Mouse (Mus musculus) fibroblast of lung, adult 2 months (primary cell): ENCODE measurements at regions not wholly inside any gene's neighbourhood (a gene's known extent, or its start where the extent isn't known, plus 50 kb on each side); places are given as distances from the start of the nearest gene placed in this dataset.

Source experiments
- DNase-seq: peaks from one replicate; pipeline ENCODE4 v3.0.0-alpha.2; 2011; ENCODE audit warnings: low read depth

DNA sequence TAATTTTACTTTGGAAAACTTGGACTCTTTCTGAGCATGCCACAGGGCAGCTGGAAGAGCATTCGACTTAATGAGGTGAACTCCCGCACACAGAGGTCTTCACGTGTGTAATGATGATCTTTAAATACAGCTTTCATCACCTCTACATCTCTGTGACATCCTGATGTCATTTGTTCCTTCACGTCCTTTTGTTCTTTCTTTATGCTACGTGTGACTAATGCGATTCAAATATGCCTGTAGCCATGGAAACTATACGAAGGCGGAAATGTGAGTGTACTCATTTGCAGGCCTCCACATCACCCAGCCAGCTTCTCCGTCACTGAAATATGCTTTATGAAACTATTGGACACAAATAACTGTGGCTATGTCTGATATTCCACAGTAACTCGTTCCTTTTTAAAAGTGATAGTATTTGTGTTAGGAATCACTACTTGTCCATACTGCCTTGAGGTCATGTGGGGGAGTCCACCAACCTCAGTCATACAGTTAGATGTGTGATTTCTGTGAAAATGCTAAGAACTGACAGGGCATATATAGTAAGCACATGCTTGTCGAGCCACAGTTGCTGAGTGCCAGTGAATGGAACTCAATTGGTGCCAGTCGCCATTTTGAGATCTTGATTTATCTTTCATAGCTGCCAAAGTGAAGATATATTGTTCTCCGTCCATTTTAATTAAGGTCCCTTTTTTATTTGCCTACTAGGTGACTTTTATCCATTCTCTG, 145.9 kb downstream of the Plk2 start:
- DNase-seq, result no peak

GRCm38 (mm10) chr13:110541288-110542148, 146.7 kb downstream of the Plk2 start:
- DNase-seq, result no peak

DNA sequence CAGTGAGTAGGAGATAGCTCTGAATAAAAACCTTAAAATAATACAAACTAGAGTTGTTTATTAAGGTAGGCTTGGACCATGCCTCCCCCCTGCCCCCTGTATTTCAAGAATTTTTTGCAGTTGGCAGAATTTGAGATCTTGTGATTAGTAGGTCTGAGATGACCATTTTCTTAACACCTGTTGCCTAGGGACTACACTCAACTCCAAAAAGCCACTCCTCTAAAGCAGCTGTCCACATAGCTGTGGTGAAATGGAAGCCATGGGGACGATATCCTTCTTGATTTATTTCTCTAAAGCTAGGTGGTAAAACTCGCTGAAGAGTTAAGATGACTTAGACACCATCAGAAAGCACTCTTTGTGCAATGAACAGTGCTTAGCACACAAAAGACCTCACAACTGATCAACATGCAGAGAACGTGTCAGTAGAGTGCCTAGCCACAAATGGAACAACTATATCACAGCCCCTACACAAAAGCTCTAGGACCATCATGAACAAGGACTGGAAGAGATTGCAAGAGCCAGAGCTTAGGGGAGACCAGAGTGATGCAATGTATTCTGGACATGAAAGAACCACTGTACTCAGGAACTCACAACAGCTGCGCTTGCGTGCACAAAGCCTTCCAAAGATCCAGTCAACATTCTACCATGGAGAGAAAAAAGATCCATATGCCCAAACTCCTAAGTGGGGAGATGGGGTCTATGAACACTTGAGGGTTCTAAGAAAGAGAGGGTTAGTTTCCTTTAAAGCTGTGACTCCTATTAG, 147.6 kb downstream of the Plk2 start:
- DNase-seq, result no peak

DNA sequence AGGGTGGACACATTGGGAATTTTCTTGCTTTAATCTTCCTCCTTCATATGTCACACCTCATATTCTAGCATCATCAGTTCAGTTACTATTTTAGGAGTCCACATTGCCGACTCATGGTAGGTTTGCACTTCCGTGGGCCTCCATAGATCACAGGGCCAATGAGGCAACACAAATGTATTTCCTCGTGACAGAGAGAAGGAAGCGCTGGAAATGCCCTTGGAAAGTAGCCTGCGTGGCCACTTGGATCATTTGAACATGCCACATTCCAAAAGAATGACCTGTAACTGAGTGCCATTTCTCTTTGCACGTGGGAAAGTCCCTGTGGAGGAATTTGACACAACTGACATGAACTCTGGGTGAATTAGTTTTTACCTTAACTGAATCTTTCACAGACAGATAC, 150.6 kb downstream of the Plk2 start:
- peak; percentile 33 for DNase-seq

DNA sequence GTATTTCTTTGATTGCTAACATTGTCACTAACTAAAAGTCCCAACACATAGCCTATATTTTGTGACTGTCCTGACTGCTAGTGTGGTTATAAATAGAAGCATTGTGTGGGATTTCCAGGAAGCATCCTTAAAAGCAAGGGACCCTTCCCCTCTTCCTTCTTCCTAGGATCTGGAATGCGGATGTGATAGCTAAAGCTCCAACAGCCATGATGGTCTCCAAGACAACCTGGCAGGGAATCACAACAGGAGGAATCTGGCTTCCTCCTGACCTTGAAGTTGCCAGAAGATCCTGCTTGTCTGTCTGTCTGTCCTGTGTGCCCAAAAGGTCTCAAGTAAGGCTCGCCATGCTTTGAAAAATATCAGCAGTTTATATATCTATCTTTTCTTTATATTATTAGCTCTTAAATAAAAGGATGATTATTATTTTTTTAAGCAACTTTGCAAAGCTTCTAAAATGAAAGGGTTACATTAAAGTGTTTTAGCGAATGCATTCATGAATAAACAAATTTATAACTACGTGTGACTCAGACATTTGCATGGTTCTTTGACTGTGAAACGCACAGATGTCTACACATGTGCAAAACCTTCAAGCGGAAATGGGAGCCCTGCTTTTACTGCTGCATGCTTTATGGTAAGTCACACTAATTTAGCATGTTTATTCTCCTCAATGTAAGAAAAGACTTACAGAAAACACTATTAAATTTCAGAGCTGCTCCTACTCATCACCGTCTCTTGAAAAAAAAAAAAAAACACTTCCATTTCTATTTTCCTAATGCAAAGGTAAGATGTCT, 160.9 kb downstream of the Plk2 start:
- no peak for DNase-seq

- no peak for DNase-seq
These were observed 161.7 kb downstream of the Plk2 start for GRCm38 (mm10) chr13:110556355-110557095.

DNA sequence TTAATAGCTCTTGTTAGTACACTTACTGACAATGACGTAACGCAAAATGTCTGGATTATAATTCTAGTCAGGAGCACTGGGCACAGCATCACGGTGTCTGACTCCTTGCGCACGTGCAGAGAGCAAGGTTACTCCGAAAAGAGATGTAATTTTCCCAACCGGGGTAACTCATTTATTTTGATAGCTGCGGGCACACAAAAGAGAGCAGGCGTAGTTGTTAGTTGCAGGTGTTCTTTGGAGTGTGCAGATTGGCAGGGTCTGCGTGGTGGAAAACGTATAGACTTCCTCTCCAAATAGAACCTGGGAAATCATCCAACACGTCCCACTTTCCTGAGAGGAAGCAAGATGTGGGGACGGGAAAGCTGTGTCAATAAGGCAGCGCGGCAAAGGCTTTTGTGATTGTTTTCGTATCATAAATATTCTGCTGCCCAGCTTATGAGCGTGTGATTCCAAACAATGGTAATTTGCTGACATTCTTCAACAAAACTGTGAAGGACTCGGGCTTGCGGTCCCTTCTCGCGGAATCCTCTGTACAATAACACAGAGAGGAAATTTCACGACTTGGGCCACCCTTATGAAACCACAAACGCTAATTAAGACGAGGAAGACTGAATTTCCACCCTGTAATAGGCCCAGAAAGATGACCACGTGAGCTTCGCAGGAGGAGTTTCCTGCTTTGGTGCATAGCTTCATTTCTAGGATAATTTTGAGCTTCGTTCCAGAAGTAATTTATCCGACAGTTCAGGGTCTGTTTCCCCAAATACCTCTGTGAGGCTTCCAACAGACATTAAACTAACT, 163.3 kb downstream of the Plk2 start:
- DNase-seq, result no peak

DNA sequence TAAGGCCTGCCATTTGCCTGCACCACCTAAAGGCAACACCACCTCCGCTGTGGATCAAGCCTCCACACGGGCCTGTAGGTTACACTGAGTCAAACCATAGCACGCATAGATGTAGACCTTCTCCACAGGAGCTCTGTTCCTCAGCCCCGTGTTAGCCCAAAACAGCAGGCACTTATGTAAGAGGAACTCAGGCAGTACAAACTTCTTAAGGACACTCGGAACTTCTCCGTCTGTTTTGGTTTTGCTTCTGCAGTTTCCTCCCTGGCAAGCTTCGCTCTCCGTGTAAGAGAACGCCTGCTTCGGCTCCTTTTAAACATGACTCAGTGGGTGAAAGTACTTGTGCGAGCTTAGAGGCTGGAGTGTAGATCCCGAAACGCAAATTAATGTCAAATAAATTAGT, 165.7 kb downstream of the Plk2 start:
- DNase-seq, result no peak

DNA sequence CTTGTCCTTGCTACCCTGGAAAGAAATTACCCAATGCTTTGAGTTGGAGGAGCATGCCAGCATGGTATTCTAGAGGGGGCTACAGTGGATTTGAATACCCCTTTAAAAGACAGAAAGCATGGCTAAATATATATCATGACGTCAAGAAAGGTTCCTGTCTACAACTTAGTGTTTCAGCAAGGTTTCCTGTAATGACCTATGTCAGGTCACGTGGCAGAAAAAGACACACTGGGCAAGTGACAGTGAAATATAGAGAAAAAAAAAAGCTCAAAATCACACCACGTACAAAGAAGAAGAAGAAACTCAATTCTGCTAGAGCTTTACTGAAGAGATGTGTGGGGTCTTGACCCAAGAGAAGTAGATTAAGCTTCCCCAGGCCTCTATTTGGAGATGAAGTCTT, 167.7 kb downstream of the Plk2 start:
- DNase-seq, result no peak

DNA sequence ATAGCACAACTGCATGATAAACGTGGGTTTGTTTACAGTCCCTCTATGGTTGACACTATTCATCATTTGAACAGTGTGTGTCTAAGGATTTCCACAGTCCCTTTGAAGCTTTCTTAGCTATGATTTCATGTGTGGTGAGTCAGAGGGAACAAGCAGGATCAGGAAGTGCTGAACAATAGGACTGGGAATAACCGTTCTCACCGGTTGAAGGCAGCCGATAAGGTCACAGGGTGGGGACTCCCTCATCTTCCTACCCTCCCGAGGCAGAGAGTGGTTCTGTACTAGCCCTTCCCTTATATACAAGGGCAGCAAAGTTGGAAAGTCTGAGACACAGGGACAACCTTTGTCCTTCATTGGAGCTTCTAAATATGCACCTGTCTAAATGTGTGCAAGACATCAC, 168.1 kb downstream of the Plk2 start:
- no peak for DNase-seq

GRCm38 (mm10) chr13:110563967-110564366, 169.1 kb downstream of the Plk2 start:
- no peak for DNase-seq

DNA sequence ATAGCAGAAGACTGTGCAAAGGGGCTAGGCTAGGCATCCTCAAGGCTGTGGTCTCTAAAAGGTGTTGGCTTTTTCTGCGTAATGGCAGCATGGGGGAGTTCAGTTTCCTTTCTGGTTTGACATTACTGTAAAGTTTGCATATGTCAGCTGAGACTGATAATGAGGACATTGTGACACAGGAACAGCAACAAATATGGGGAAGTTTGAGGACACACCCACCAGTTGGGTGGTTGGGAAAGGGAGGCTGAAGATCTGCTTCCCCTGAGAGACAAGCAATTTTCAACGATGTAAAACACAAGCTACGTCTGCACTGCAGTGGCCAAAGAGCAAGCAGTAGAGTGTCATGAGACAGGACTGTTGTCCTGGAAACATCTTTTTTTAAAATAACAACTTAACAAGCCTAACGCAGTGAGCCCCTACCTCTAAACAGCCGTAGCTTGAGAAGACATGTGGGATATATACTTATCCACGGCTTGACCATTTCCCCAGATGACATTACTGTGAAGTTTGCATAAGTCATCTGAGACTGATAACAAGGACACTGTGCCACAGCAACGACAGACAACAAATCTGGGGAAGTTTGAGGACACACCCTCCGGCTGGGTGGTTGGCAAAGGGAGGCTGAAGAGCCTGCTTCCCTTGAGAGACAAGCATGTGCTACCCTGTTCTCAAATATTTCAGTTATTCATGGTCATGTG, 173.8 kb downstream of the Plk2 start:
- no peak for DNase-seq

DNA sequence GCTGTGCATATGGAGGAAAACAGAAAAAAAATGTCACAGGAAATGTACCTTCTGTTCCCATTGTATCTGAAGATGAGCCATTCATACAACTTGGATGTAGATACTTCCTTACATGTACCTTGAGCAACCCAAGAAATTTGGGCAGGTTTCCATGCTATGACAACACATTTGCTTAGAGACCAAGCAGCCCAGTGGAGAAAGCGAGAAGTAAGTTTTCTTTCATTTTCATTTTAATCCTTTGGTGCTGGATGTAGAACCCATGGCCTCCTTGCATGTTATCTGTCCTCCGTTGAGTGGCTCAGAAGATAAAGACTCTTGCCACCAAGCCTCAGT, 174.3 kb downstream of the Plk2 start:
- no peak for DNase-seq

DNA sequence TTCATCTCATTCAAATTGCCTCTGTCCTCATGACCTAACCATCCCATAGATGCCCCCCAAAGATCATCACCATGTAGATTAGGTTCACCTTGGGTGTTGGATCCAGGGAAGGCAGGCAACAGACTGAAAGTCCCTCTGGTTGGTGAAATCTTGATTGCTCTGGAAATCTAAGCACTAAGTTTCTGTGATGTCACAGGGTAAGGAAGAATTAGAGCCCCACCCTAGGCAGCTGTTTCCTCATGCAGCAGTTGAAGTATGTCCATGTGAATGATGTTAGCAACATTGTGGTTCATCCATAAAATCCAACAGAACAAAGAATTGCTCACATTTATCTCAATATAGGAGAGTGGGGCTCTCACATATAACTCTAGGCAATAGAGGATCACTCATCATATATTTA, 175.5 kb downstream of the Plk2 start:
- no peak for DNase-seq

GRCm38 (mm10) chr13:110573360-110574065, 178.7 kb downstream of the Plk2 start:
- no peak for DNase-seq

GRCm38 (mm10) chr13:110574764-110575471, 180.1 kb downstream of the Plk2 start:
- no peak for DNase-seq

DNA sequence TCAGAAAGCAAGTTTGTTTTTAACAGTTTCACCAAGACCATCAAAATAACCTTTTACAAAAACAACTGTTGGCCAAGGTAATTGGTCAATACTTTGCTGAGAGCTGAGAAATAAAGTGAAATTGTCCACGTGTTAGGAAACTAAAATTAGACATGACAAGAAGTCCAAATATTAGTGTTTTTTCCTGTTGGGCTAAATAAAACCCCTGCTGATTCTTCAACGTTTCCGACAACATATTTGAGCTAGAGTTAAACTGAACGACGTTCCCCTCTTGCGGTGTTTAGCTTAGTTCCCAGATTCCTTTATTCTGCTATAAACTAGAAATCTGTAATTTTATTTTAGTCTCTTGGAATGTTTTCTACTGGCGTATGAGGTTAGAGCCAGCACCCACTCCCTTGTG, 183.3 kb downstream of the Plk2 start:
- no peak for DNase-seq

DNA sequence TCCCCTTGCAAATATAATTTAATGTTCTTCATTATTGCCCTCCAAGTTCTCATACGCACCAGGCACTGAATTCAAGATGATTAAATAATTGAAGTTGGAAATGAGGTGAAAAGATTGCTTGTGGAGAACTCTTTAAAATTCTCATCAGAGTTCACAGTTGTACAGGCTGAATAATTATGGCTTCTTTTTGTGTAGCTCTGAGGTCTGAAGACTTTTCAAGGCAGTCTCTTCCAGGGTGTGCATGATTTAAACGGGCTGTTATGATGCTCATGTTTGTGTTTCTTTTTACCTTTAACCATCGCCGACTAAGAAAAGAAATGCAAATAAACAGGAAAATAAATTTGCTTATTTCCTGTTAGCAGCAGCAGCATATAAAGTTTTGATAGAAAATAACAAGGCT, 185.3 kb downstream of the Plk2 start:
- DNase-seq, result no peak

- DNase-seq, result no peak
These were observed 185.7 kb downstream of the Plk2 start for GRCm38 (mm10) chr13:110580570-110580969.
